Mouse (Mus musculus): Measurements from ENCODE around the gene Camsap2. TPM values are rescaled to one million over a fixed set of nuclear protein-coding genes. Genes with fewer than 3 reads are reported as not detected.

Camsap2 gene
- polyA plus RNA-seq, 1 experiment from 2014 or later, result 9.0 TPM

DNA sequence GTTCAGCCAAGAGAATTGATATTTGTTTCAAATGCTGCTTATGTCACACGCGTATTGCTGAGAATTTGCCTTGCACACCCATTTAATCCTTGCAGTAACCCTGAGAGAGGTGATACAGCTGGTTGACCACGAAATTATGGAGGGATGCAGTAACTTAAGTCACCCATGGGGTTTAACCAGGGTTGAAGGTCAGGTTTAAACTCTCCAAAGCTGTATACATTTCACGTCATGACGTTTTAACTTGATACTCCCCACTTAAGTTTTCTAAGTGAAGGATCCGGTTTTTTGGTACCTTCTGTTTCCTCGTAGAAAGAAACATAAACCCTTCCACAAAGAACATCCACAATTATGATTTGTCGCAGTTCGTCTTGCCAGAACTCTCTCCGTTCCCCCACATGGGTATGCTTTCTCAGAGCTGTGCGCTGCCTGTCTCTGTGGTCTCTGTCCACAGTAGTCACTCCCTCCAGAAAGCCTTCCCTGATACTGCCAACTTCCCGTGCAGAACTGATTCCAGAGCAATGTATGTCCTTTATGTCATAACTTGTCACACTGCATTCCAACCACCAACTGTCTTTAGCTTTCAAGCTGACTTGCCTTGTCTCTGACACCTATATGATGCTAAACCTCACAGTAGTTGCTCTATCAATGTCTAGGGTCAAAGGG lies 600 bp upstream of the Camsap2 start:
- Histone ChIP-seq H3K9ac (replicated peaks; ENCODE audit: low read length) (peak overlapping the region; percentile 96), H3K27ac (ENCODE audit: low read length) (peak overlapping the region; percentile 67; the same call in 1 of the 2 replicates), H3K36me3 (ENCODE audit: insufficient read depth, low read length) (no peaks in the 10 kb centered on the region), H3K27me3 (ENCODE audit: insufficient read depth, low read length) (no peaks in the 10 kb centered on the region), H3K4me3 (ENCODE audit: low read length) (peak overlapping the region; percentile 97), H3K4me2 (replicated peaks; ENCODE audit: low read depth, low read length) (peak overlapping the region; percentile 92), H3K4me1 (ENCODE audit: insufficient read depth, low read length) (peaks cover 37% of the 10 kb centered on the region), H3K9me3 (ENCODE audit: low read length) (no peaks in the 10 kb centered on the region)
- WGBS, result 2% methylated on average over 12 of the region's 12 CpGs
- 0 out of 2 replicates have a peak, but pooled peaks have one; percentile 9 for ATAC-seq (ENCODE audit: low FRiP score, low TSS enrichment)

DNA sequence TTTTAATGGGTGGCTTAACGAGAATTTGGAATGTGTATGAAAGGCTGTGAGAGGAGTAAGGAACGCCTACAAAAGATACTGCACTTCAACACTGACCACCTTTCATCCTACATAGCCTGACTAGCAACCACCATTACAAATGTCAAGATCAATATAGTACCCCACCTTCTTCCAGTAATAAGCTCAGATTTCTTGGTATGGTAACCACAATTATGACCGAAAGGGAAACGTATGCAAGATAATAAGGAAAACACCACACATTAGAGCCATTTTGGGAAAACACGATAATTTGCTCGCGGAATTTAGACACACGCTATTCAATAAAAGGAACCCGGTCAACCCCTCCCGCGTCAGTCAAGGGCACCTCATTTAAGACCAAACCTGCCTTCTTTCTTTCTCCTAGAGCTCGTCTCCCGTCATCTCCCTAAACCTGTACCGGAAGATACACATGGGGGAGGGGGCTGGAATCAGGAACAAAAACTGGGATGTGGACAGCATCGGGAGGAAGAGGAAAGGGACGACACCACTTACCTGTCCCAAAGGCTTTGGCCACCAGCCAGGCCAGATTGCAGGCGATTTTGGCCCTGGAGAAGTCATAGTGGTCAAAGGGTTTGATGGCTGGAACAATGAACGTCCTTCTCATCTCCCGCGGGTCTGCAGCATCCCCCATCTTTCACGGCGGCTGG lies 993 bp downstream of the Camsap2 start:
- peak overlapping the region; percentile 92 for H3K4me2 ChIP-seq (replicated peaks; ENCODE audit: low read depth, low read length)
- WGBS, result under 1% methylated on average over 22 of the region's 22 CpGs
- peak overlapping the region; percentile 98 for H3K27ac ChIP-seq (ENCODE audit: low read length)
- peak overlapping the region; percentile 97 for H3K4me3 ChIP-seq (ENCODE audit: low read length)
- H3K4me1 ChIP-seq (ENCODE audit: insufficient read depth, low read length), result peaks cover 27% of the 10 kb centered on the region
- ATAC-seq (ENCODE audit: low FRiP score, low TSS enrichment), result no peak
- H3K9ac ChIP-seq (replicated peaks; ENCODE audit: low read length), result peak overlapping the region; percentile 96
- no peaks in the 10 kb centered on the region for H3K27me3 ChIP-seq (ENCODE audit: insufficient read depth, low read length)
- no peaks in the 10 kb centered on the region; the same call in 1 of the 2 replicates for H3K36me3 ChIP-seq (ENCODE audit: insufficient read depth, low read length)
- no peaks in the 10 kb centered on the region for H3K9me3 ChIP-seq (ENCODE audit: low read length)

DNA sequence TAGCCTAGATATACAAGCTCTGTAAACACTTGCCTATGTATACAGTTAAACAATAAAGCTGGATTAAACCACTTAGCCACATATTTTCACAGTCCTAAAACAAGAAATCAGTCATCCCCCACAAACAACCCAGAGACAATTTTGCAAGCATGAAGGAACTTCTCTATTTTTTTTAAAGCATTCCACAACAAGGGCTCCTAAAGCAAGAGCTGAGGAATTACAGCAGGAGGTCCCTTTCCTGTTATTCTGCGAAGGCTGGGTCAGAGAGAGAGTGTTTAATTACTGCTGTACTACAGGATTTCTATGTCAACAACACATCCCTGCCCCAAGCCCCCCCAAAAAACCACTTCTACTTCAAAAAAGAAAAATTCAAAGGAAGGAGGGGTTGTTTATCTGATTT lies 1.6 kb downstream of the Camsap2 start:
- H3K36me3 ChIP-seq (ENCODE audit: insufficient read depth, low read length), result no peaks in the 10 kb centered on the region; the same call in 1 of the 2 replicates
- ATAC-seq (ENCODE audit: low FRiP score, low TSS enrichment), result no peak
- H3K27me3 ChIP-seq (ENCODE audit: insufficient read depth, low read length), result no peaks in the 10 kb centered on the region
- WGBS, result 4% methylated on average over 1 of the region's 1 CpGs
- peak overlapping the region; percentile 97 for H3K4me3 ChIP-seq (ENCODE audit: low read length)
- peak overlapping the region; percentile 92 for H3K4me2 ChIP-seq (replicated peaks; ENCODE audit: low read depth, low read length)
- peaks cover 27% of the 10 kb centered on the region for H3K4me1 ChIP-seq (ENCODE audit: insufficient read depth, low read length)
- H3K27ac ChIP-seq (ENCODE audit: low read length), result 0 out of 2 replicates have a peak overlapping the region, but pooled peaks have one; percentile 98
- H3K9me3 ChIP-seq (ENCODE audit: low read length), result no peaks in the 10 kb centered on the region
- peak overlapping the region; percentile 96 for H3K9ac ChIP-seq (replicated peaks; ENCODE audit: low read length)

- ATAC-seq (ENCODE audit: low FRiP score, low TSS enrichment), result no peak
- H3K9ac ChIP-seq (replicated peaks; ENCODE audit: low read length), result peak overlapping the region; percentile 61; the same call in 1 of the 2 replicates
- 13% methylated on average over 7 of the region's 7 CpGs for WGBS
Measured at GRCm38 (mm10) chr1:136343727-136344126, 2.2 kb downstream of the Camsap2 start.

DNA sequence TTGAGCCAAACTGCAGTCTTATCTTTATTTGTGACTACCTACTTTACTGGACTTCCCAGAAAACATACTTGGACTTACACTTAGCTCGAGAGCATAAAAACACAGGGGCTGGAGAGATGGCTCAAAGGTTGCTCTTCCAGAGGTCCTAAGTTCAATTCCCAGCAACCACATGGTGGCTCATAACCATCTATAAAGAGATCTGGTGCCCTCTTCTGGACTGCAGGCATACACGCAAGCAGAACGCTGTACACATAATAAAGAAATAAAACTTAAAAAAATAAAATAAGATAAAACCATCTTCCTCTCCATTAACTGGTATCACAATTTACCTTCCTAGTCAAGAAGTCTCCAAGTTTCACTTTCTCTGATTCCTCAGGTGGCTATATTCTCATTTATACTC lies 5.4 kb downstream of the Camsap2 start:
- ATAC-seq (ENCODE audit: low FRiP score, low TSS enrichment), result no peak
- no peak overlapping the region for H3K9ac ChIP-seq (replicated peaks; ENCODE audit: low read length)
- H3K4me2 ChIP-seq (replicated peaks; ENCODE audit: low read depth, low read length), result no peak overlapping the region
- no peaks in the 10 kb centered on the region for H3K27me3 ChIP-seq (ENCODE audit: insufficient read depth, low read length)
- H3K27ac ChIP-seq (ENCODE audit: low read length), result no peak overlapping the region
- 95% methylated on average over 3 of the region's 3 CpGs for WGBS
- H3K4me1 ChIP-seq (ENCODE audit: insufficient read depth, low read length), result peaks cover 21% of the 10 kb centered on the region
- H3K9me3 ChIP-seq (ENCODE audit: low read length), result no peaks in the 10 kb centered on the region
- H3K4me3 ChIP-seq (ENCODE audit: low read length), result no peak overlapping the region
- H3K36me3 ChIP-seq (ENCODE audit: insufficient read depth, low read length), result no peaks in the 10 kb centered on the region; the same call in 1 of the 2 replicates

More at GRCm38 (mm10) chr1:136343727-136344126, 2.2 kb downstream of the Camsap2 start:
- peak overlapping the region; percentile 56; the same call in 1 of the 2 replicates for H3K27ac ChIP-seq (ENCODE audit: low read length)
- no peaks in the 10 kb centered on the region for H3K27me3 ChIP-seq (ENCODE audit: insufficient read depth, low read length)
- peak overlapping the region; percentile 43 for H3K4me3 ChIP-seq (ENCODE audit: low read length)
- no peaks in the 10 kb centered on the region; the same call in 1 of the 2 replicates for H3K36me3 ChIP-seq (ENCODE audit: insufficient read depth, low read length)
- no peaks in the 10 kb centered on the region for H3K9me3 ChIP-seq (ENCODE audit: low read length)
- H3K4me2 ChIP-seq (replicated peaks; ENCODE audit: low read depth, low read length), result peak overlapping the region; percentile 92
- peaks cover 27% of the 10 kb centered on the region for H3K4me1 ChIP-seq (ENCODE audit: insufficient read depth, low read length)

- Histone ChIP-seq H3K4me2 (replicated peaks; ENCODE audit: low read depth, low read length) (no peak overlapping the region), H3K27ac (ENCODE audit: low read length) (no peak overlapping the region), H3K27me3 (ENCODE audit: insufficient read depth, low read length) (no peaks in the 10 kb centered on the region), H3K9ac (replicated peaks; ENCODE audit: low read length) (no peak overlapping the region), H3K9me3 (ENCODE audit: low read length) (no peaks in the 10 kb centered on the region), H3K4me1 (ENCODE audit: insufficient read depth, low read length) (no peaks in the 10 kb centered on the region), H3K4me3 (ENCODE audit: low read length) (no peak overlapping the region), H3K36me3 (ENCODE audit: insufficient read depth, low read length) (peaks cover 5% of the 10 kb centered on the region; the same call in 1 of the 2 replicates)
- 84% methylated on average over 10 of the region's 10 CpGs for WGBS
- ATAC-seq (ENCODE audit: low FRiP score, low TSS enrichment), result no peak
Measured at GRCm38 (mm10) chr1:136334743-136335142, 11.2 kb downstream of the Camsap2 start.

DNA sequence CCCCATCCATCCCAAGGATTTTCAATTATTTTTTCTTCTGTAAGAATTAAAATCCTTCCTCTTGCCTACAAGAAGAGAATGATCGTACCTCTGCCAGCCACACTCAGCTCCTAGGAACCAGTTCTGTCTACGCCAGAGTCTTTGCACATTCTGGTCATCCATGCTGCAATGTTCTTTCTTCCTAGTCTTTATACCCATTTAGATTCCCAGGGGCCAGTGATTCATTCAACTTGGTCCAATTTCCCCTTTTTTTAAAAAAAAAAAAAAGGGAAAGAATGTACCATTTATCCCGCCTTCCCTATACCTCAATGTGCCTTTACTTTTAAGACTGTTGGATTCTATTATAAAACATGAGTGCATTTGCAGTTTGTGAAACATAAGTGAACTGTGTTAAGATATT lies 12.4 kb downstream of the Camsap2 start:
- Histone ChIP-seq H3K27ac (ENCODE audit: low read length) (no peak overlapping the region), H3K4me1 (ENCODE audit: insufficient read depth, low read length) (no peaks in the 10 kb centered on the region), H3K4me3 (ENCODE audit: low read length) (no peak overlapping the region), H3K4me2 (replicated peaks; ENCODE audit: low read depth, low read length) (no peak overlapping the region), H3K9me3 (ENCODE audit: low read length) (no peaks in the 10 kb centered on the region), H3K36me3 (ENCODE audit: insufficient read depth, low read length) (peaks cover 7% of the 10 kb centered on the region; the same call in 1 of the 2 replicates), H3K27me3 (ENCODE audit: insufficient read depth, low read length) (no peaks in the 10 kb centered on the region), H3K9ac (replicated peaks; ENCODE audit: low read length) (no peak overlapping the region)
- no peak for ATAC-seq (ENCODE audit: low FRiP score, low TSS enrichment)
- WGBS, result 89% methylated on average over 3 of the region's 3 CpGs

DNA sequence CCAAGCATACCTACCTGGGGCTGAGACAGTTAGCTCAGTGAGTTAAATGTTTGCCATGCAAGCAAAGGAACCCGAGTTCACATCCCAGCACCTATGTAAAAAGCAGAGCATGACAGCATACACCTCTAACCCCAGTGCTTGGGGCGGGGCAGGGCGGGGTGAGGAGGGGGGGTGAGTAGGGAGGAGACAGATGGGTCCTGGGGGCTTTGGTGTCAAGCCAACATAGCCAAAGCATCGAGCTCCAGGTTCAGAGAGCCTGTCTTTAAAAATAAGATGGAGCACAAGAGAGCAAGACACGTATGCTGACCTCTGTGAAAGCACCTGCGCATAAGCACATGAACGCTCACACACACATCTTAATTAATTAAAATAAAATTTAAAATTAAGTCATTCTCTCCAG lies 12.8 kb downstream of the Camsap2 start:
- Histone ChIP-seq H3K36me3 (ENCODE audit: insufficient read depth, low read length) (peaks cover 7% of the 10 kb centered on the region; the same call in 1 of the 2 replicates), H3K4me3 (ENCODE audit: low read length) (no peak overlapping the region), H3K9ac (replicated peaks; ENCODE audit: low read length) (no peak overlapping the region), H3K4me2 (replicated peaks; ENCODE audit: low read depth, low read length) (no peak overlapping the region), H3K27me3 (ENCODE audit: insufficient read depth, low read length) (no peaks in the 10 kb centered on the region), H3K9me3 (ENCODE audit: low read length) (no peaks in the 10 kb centered on the region), H3K27ac (ENCODE audit: low read length) (no peak overlapping the region), H3K4me1 (ENCODE audit: insufficient read depth, low read length) (no peaks in the 10 kb centered on the region)
- WGBS, result 84% methylated on average over 7 of the region's 7 CpGs
- ATAC-seq (ENCODE audit: low FRiP score, low TSS enrichment), result no peak

DNA sequence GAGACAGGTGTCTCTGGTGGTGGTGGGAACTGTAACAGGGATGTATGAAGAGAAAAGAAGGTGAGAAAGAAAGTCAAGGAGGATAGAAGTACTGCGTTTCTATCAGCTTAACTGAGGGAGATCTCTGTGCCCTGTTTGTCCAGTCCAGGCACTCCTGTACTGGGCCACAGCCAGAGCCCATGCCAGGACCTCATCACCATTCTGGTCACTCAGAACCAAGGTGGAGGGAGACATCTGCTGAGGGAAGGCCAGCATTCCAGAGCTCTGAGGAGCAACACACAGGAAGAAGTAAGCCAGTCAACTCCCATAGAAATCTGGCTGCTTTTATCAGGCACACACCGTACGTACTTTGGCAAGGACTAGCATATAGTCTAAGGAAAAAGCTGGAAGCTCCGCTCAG lies 14.1 kb downstream of the Camsap2 start:
- no peak overlapping the region for H3K27ac ChIP-seq (ENCODE audit: low read length)

More for the DNA sequence above, 14.1 kb downstream of the Camsap2 start:
- WGBS, result 90% methylated on average over 4 of the region's 4 CpGs
- no peak overlapping the region for H3K4me3 ChIP-seq (ENCODE audit: low read length)
- H3K27me3 ChIP-seq (ENCODE audit: insufficient read depth, low read length), result no peaks in the 10 kb centered on the region
- H3K36me3 ChIP-seq (ENCODE audit: insufficient read depth, low read length), result peaks cover 7% of the 10 kb centered on the region; the same call in 1 of the 2 replicates
- H3K4me1 ChIP-seq (ENCODE audit: insufficient read depth, low read length), result 0 out of 2 replicates have a peak, but pooled peaks cover 4% of the 10 kb centered on the region
- ATAC-seq (ENCODE audit: low FRiP score, low TSS enrichment), result no peak
- H3K9me3 ChIP-seq (ENCODE audit: low read length), result no peaks in the 10 kb centered on the region
- H3K9ac ChIP-seq (replicated peaks; ENCODE audit: low read length), result no peak overlapping the region
- H3K4me2 ChIP-seq (replicated peaks; ENCODE audit: low read depth, low read length), result no peak overlapping the region
